Mouse (Mus musculus): ENCODE data around the gene Dalrd3. TPM values are rescaled to one million over a fixed set of nuclear protein-coding genes. Genes with fewer than 3 reads are reported as not detected.

The Dalrd3 gene
- total and polyA plus RNA-seq, 2 experiments from 2014 or later, result 39.6 to 54.0 TPM

- Histone ChIP-seq H3K4me1 (ENCODE audit: control insufficient read depth, insufficient read depth) (peaks cover 24% of the 10 kb centered on the region), H3K9ac (replicated peaks; ENCODE audit: low read depth, low read length) (no peak overlapping the region), H3K4me2 (ENCODE audit: low read depth, low read length) (no peak overlapping the region), H3K27me3 (ENCODE audit: control insufficient read depth, insufficient read depth, low read length) (no peaks in the 10 kb centered on the region), H3K4me3 (ENCODE audit: low read depth, low read length) (no peak overlapping the region), H3K36me3 (replicated peaks; ENCODE audit: control insufficient read depth, insufficient read depth, low read length) (peaks cover 51% of the 10 kb centered on the region), H3K9me3 (replicated peaks; ENCODE audit: control insufficient read depth, low read length) (no peaks in the 10 kb centered on the region), H3K27ac (ENCODE audit: low read depth) (no peak overlapping the region)
- WGBS, result 79% methylated on average over 8 of the region's 8 CpGs
- DNase-seq (ENCODE audit: low spot score) (no peak), ATAC-seq (ENCODE audit: insufficient read depth, low read depth) (no peak)
- TF ChIP-seq CTCF (IDR thresholded peaks at IDR 0.05; ENCODE audit: low read depth), result no peak
- no peak for TF ChIP-seq EP300 (IDR thresholded peaks at IDR 0.05; ENCODE audit: low read depth)
Observed at GRCm38 (mm10) chr9:108563671-108564070, 6.0 kb upstream of the Dalrd3 start.

- no peak overlapping the region for H3K27ac ChIP-seq (ENCODE audit: low read depth)
- ATAC-seq (ENCODE audit: insufficient read depth, low read depth) (no peak), DNase-seq (ENCODE audit: low spot score) (no peak)
- no peak overlapping the region for H3K9ac ChIP-seq (replicated peaks; ENCODE audit: low read depth, low read length)
- no peaks in the 10 kb centered on the region for H3K9me3 ChIP-seq (replicated peaks; ENCODE audit: control insufficient read depth, low read length)
- WGBS, result 69% methylated on average over 7 of the region's 7 CpGs
- no peaks in the 10 kb centered on the region for H3K27me3 ChIP-seq (ENCODE audit: control insufficient read depth, insufficient read depth, low read length)
- peaks cover 28% of the 10 kb centered on the region for H3K4me1 ChIP-seq (ENCODE audit: control insufficient read depth, insufficient read depth)
- H3K36me3 ChIP-seq (replicated peaks; ENCODE audit: control insufficient read depth, insufficient read depth, low read length), result peaks cover 47% of the 10 kb centered on the region
- H3K4me3 ChIP-seq (ENCODE audit: low read depth, low read length), result no peak overlapping the region
- no peak overlapping the region for H3K4me2 ChIP-seq (ENCODE audit: low read depth, low read length)
- TF ChIP-seq CTCF (IDR thresholded peaks at IDR 0.05; ENCODE audit: low read depth) (no peak), EP300 (IDR thresholded peaks at IDR 0.05; ENCODE audit: low read depth) (no peak)
Observed at GRCm38 (mm10) chr9:108564131-108564530, 5.6 kb upstream of the Dalrd3 start.

- H3K36me3 ChIP-seq (replicated peaks; ENCODE audit: control insufficient read depth, insufficient read depth, low read length), result peaks cover 44% of the 10 kb centered on the region
- H3K27ac ChIP-seq (ENCODE audit: low read depth), result peak overlapping the region; percentile 95
- no peaks in the 10 kb centered on the region for H3K27me3 ChIP-seq (ENCODE audit: control insufficient read depth, insufficient read depth, low read length)
- H3K4me3 ChIP-seq (ENCODE audit: low read depth, low read length), result peak overlapping the region; percentile 76
- H3K9ac ChIP-seq (replicated peaks; ENCODE audit: low read depth, low read length), result peak overlapping the region; percentile 75
- WGBS, result 9% methylated on average over 35 of the region's 35 CpGs
- DNase-seq (ENCODE audit: low spot score) (no peak), ATAC-seq (ENCODE audit: insufficient read depth, low read depth) (0 out of 2 replicates have a peak, but pooled peaks have one; percentile 0)
- H3K4me2 ChIP-seq (ENCODE audit: low read depth, low read length), result peak overlapping the region; percentile 98
- TF ChIP-seq EP300 (IDR thresholded peaks at IDR 0.05; ENCODE audit: low read depth) (no peak), CTCF (IDR thresholded peaks at IDR 0.05; ENCODE audit: low read depth) (no peak)
- peaks cover 40% of the 10 kb centered on the region for H3K4me1 ChIP-seq (ENCODE audit: control insufficient read depth, insufficient read depth)
- no peaks in the 10 kb centered on the region for H3K9me3 ChIP-seq (replicated peaks; ENCODE audit: control insufficient read depth, low read length)
Observed at GRCm38 (mm10) chr9:108565881-108566814, 3.5 kb upstream of the Dalrd3 start.

- DNase-seq (ENCODE audit: low spot score) (peak; percentile 96), ATAC-seq (ENCODE audit: insufficient read depth, low read depth) (peak; percentile 87)
- no peaks in the 10 kb centered on the region for H3K27me3 ChIP-seq (ENCODE audit: control insufficient read depth, insufficient read depth, low read length)
- under 1% methylated on average over 73 of the region's 73 CpGs for WGBS
- peak within 1 kb of the TSS; percentile 75 for H3K9ac ChIP-seq (replicated peaks; ENCODE audit: low read depth, low read length)
- peak within 1 kb of the TSS; percentile 95 for H3K27ac ChIP-seq (ENCODE audit: low read depth)
- peaks cover 45% of the 10 kb centered on the region for H3K36me3 ChIP-seq (replicated peaks; ENCODE audit: control insufficient read depth, insufficient read depth, low read length)
- peak within 1 kb of the TSS; percentile 98 for H3K4me2 ChIP-seq (ENCODE audit: low read depth, low read length)
- TF ChIP-seq CTCF (IDR thresholded peaks at IDR 0.05; ENCODE audit: low read depth) (peak; percentile 89), EP300 (IDR thresholded peaks at IDR 0.05; ENCODE audit: low read depth) (0 out of 2 replicates have a peak, but pooled peaks have one; percentile 53)
- H3K9me3 ChIP-seq (replicated peaks; ENCODE audit: control insufficient read depth, low read length), result no peaks in the 10 kb centered on the region
- peak within 1 kb of the TSS; percentile 76 for H3K4me3 ChIP-seq (ENCODE audit: low read depth, low read length)
- peaks cover 34% of the 10 kb centered on the region for H3K4me1 ChIP-seq (ENCODE audit: control insufficient read depth, insufficient read depth)
Observed at GRCm38 (mm10) chr9:108566815-108567776, 2.6 kb upstream of the Dalrd3 start, which contains the start of gene Ndufaf3. Gene Ndufaf3, minus strand, starts transcription at chr9:108567434.

- Histone ChIP-seq H3K9me3 (replicated peaks; ENCODE audit: control insufficient read depth, low read length) (no peaks in the 10 kb centered on the region), H3K27me3 (ENCODE audit: control insufficient read depth, insufficient read depth, low read length) (no peaks in the 10 kb centered on the region), H3K9ac (replicated peaks; ENCODE audit: low read depth, low read length) (peak overlapping the region; percentile 75), H3K4me1 (ENCODE audit: control insufficient read depth, insufficient read depth) (peaks cover 34% of the 10 kb centered on the region), H3K4me2 (ENCODE audit: low read depth, low read length) (peak overlapping the region; percentile 98), H3K27ac (ENCODE audit: low read depth) (peak overlapping the region; percentile 95), H3K4me3 (ENCODE audit: low read depth, low read length) (peak overlapping the region; percentile 76), H3K36me3 (replicated peaks; ENCODE audit: control insufficient read depth, insufficient read depth, low read length) (peaks cover 50% of the 10 kb centered on the region)
- TF ChIP-seq CTCF (IDR thresholded peaks at IDR 0.05; ENCODE audit: low read depth) (no peak), EP300 (IDR thresholded peaks at IDR 0.05; ENCODE audit: low read depth) (no peak)
- ATAC-seq (ENCODE audit: insufficient read depth, low read depth) (no peak), DNase-seq (ENCODE audit: low spot score) (no peak)
- 9% methylated on average over 18 of the region's 18 CpGs for WGBS
Observed at GRCm38 (mm10) chr9:108567931-108568419, 1.7 kb upstream of the Dalrd3 start.

Data from heart, postnatal 0 days (tissue).